Mouse (Mus musculus): ENCODE data around the gene Hnf1a. TPM values are rescaled to one million over a fixed set of nuclear protein-coding genes. Genes with fewer than 3 reads are reported as not detected.

Hnf1a gene
- polyA plus RNA-seq, 1 experiment = not detected

GRCm38 (mm10) chr5:115001464-115001863, 30.6 kb upstream of the Hnf1a start:
- H3K27ac ChIP-seq (replicated peaks; ENCODE audit: low read depth, low read length) = no peak overlapping the region
- no peak overlapping the region for H3K4me3 ChIP-seq (ENCODE audit: insufficient read depth, low read depth, low read length)
- no peaks in the 10 kb centered on the region; the same call in 1 of the 2 replicates for H3K4me1 ChIP-seq (ENCODE audit: control insufficient read depth, insufficient read depth, insufficient read length, low read length)

DNA sequence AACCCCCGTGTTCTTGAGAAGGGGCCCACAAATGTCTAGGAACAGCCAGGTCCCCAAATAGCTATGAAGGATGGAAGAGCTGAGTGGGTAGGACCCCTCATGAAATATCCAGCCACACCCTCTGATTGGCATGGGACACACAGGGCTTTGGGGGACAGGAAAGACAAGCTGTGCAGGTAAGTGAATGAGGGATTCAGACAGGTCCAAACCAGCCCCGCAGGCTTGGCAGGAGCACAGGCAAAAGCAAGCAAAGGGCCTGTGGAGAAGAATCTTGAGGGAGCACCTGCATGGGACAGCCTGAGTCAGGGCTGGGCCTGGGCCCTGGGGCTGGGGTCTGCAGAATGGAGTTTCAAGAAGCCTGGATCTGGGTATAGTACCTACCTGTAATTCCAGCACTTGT, 29.6 kb upstream of the Hnf1a start:
- Histone ChIP-seq H3K27ac (replicated peaks; ENCODE audit: low read depth, low read length) (no peak overlapping the region), H3K4me1 (ENCODE audit: control insufficient read depth, insufficient read depth, insufficient read length, low read length) (no peaks in the 10 kb centered on the region; the same call in 1 of the 2 replicates), H3K4me3 (ENCODE audit: insufficient read depth, low read depth, low read length) (no peak overlapping the region)

DNA sequence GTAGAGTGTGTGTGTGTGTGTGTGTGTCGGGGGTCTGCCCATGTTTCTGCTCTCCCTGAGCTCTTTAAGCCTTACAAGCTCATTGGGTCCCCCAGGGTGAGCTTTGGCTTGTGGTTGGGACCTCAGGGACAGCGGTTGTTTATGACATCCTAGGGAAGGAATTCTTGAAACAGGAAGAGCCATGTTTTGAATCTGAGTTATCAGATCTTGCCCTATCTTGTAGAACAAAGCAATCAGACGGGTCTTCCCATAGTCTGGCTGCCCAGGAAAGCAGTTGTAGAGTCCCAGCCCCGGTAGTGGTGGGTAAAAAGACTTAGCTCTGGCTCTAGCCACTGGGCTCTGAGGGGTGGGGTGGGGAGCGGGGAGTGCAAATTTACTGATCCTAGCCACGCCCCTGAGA, 26.4 kb upstream of the Hnf1a start:
- Histone ChIP-seq H3K4me3 (ENCODE audit: insufficient read depth, low read depth, low read length) (no peak overlapping the region), H3K4me1 (ENCODE audit: control insufficient read depth, insufficient read depth, insufficient read length, low read length) (no peaks in the 10 kb centered on the region), H3K27ac (replicated peaks; ENCODE audit: low read depth, low read length) (no peak overlapping the region)

GRCm38 (mm10) chr5:114996447-114996846, 25.6 kb upstream of the Hnf1a start:
- Histone ChIP-seq H3K4me1 (ENCODE audit: control insufficient read depth, insufficient read depth, insufficient read length, low read length) (no peaks in the 10 kb centered on the region), H3K4me3 (ENCODE audit: insufficient read depth, low read depth, low read length) (no peak overlapping the region), H3K27ac (replicated peaks; ENCODE audit: low read depth, low read length) (no peak overlapping the region)

DNA sequence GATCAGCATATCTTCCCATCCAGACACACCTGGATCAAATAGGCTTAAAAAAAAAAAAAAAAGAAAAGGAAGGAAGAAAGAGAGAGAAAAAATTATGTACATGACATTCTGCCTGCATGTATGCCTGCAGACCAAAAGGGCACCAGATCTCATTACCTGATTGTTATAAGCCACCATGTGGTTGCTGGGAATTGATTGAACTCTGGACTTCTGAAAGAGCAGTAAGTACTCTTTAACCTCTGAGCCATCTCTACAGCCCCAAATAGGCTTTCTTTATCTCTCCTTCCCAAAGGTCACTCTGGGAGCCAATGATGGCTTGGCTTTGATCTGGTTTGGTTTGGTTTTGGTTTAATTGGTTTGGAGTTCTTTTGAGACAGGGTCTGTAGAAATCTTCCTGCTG, 14.2 kb upstream of the Hnf1a start:
- no peak overlapping the region for H3K27ac ChIP-seq (replicated peaks; ENCODE audit: low read depth, low read length)
- H3K4me1 ChIP-seq (ENCODE audit: control insufficient read depth, insufficient read depth, insufficient read length, low read length) = no peaks in the 10 kb centered on the region
- H3K4me3 ChIP-seq (ENCODE audit: insufficient read depth, low read depth, low read length) = no peak overlapping the region

DNA sequence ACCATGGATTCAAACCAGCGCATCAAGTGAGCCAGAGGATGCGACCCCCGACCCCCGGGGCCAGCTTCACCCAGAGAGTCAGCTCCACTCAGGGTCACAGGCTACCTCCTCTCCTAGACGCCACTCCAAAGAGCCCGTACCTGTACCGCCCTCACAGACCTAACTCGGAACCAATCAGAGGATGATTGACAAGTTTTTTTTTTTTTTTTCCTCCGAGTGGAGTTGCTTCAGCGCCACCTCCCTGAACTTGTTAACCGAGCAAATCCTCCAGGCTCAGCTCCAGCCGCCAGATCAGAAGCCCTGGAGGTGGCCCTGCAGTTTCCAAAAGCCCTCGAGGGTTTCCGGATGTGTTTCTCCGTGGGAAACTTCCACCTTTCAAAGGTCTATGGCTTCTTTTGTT, 11.1 kb upstream of the Hnf1a start:
- Histone ChIP-seq H3K4me3 (ENCODE audit: insufficient read depth, low read depth, low read length) (no peak overlapping the region), H3K27ac (replicated peaks; ENCODE audit: low read depth, low read length) (no peak overlapping the region), H3K4me1 (ENCODE audit: control insufficient read depth, insufficient read depth, insufficient read length, low read length) (no peaks in the 10 kb centered on the region)

DNA sequence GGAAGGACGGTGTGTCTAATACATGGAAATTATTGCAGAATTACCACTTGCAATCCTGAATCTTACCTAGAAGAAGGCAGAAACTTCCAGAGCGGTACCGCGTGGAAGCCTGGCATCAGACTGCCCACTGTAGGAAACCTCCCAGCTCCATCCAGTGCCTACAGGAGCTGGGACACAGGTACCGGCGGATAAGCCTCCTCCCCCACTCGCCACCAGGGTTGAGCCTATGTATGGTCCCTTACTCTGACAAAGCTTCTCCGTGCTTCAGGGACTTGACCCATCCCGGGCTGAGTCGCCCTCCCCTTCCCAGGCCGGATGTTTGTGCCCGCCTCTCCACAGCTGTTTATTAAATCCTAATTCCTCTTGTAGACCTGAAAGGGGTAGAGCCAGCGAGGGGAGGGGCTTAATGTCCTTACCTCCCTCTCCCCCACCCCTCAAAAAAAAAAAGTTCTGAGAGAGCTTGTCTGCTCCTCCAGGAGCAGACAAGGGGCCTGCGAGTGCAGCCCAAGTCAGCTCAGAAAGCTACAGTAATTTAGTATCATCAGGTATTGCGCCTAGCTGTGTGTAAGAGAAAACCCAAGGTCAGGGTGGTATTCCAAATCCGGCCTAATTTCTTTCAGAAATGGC, 9.3 kb upstream of the Hnf1a start:
- no peak overlapping the region for H3K27ac ChIP-seq (replicated peaks; ENCODE audit: low read depth, low read length)

DNA sequence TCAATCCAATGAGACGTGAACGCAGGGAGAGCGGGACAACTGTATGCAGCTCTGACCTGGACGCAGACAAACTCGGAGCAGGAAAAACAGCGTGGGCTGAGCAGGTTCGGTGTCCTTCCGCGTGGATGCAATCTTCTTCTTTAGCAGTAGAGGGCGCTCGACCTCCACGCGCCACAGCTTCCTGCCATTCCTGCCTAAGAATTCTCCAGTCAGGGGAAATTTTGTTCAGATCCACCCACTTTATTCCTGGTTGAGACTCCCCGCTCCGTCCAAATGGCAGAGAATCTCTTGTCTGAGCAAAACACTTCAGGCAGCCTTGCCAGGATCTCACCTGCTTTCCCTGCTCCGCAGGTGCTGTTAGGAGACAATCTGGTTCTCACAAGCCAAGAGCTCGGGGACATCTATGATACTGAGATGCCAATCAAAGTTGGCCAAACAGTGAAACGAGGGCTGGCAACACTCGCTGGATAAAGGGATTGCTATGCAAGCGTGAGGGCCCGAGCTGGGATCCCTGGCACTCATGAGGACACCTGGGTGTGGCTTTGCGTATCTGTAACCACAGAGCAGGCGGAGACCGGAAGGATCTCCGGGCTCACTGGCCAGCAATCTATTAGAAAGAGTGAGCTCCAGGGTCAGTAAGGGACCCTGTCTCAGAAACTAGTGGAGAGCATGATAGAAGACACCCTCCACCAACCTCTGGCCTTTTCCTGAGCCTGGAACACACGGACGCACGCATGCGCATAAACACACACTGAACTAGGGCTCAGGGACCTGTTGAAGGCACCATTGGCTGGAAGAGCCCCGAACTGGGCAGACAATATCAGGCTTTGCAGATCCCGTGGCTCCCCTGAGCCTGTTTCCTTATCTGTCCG, 8.6 kb upstream of the Hnf1a start:
- Histone ChIP-seq H3K27ac (replicated peaks; ENCODE audit: low read depth, low read length) (no peak overlapping the region), H3K4me3 (ENCODE audit: insufficient read depth, low read depth, low read length) (peak overlapping the region; percentile 51), H3K4me1 (ENCODE audit: control insufficient read depth, insufficient read depth, insufficient read length, low read length) (no peaks in the 10 kb centered on the region)

More for the DNA sequence above, 9.3 kb upstream of the Hnf1a start:
- Histone ChIP-seq H3K4me3 (ENCODE audit: insufficient read depth, low read depth, low read length) (peak overlapping the region; percentile 51), H3K4me1 (ENCODE audit: control insufficient read depth, insufficient read depth, insufficient read length, low read length) (no peaks in the 10 kb centered on the region)

- H3K4me3 ChIP-seq (ENCODE audit: insufficient read depth, low read depth, low read length) = no peak overlapping the region
- no peak overlapping the region for H3K27ac ChIP-seq (replicated peaks; ENCODE audit: low read depth, low read length)
- no peaks in the 10 kb centered on the region for H3K4me1 ChIP-seq (ENCODE audit: control insufficient read depth, insufficient read depth, insufficient read length, low read length)
These were observed 8.0 kb upstream of the Hnf1a start for GRCm38 (mm10) chr5:114978888-114979249.

DNA sequence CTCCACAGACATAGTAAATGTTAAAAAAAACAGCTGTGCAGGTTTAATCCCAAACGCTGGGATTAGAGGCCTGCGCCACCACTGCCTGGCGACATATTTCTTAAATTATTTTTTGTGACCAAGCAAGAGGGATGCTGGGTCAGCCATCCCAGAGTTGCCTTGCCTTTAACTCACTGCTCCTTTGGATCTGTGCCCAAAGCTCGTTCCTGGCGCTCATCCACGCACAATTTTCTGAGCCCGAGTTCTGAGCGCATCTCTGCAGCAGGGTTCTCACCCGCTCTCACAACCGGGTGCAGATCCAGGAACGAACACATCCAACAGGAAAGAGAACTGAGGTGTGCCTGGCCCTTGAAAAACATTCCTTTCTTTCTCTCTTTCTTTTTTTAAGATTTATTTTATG, 7.6 kb upstream of the Hnf1a start:
- H3K27ac ChIP-seq (replicated peaks; ENCODE audit: low read depth, low read length) = no peak overlapping the region
- H3K4me1 ChIP-seq (ENCODE audit: control insufficient read depth, insufficient read depth, insufficient read length, low read length) = no peaks in the 10 kb centered on the region
- no peak overlapping the region for H3K4me3 ChIP-seq (ENCODE audit: insufficient read depth, low read depth, low read length)

DNA sequence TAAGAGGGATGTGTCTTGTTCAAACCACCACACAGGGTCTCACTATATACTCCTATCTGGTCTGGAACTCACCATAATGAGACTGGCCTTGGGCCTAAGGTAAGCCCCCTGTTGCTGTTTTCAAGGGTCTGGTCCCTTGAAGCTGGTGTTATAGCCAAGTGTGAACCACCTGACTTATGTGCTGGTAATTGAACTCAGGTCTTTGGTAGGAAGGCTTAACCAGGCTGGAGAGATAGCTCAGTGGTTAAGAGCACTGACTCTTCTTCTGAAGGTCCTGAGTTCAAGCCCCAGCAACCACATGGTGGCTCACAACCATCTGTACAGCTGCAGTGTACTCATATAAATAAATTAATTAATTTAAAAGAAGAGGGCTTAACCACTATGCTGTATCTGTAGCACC, 6.0 kb upstream of the Hnf1a start:
- H3K4me3 ChIP-seq (ENCODE audit: insufficient read depth, low read depth, low read length) = no peak overlapping the region
- no peaks in the 10 kb centered on the region for H3K4me1 ChIP-seq (ENCODE audit: control insufficient read depth, insufficient read depth, insufficient read length, low read length)
- no peak overlapping the region for H3K27ac ChIP-seq (replicated peaks; ENCODE audit: low read depth, low read length)

- no peak overlapping the region for H3K27ac ChIP-seq (replicated peaks; ENCODE audit: low read depth, low read length)
- no peaks in the 10 kb centered on the region for H3K4me1 ChIP-seq (ENCODE audit: control insufficient read depth, insufficient read depth, insufficient read length, low read length)
- H3K4me3 ChIP-seq (ENCODE audit: insufficient read depth, low read depth, low read length) = no peak overlapping the region
These were observed 2.2 kb upstream of the Hnf1a start for GRCm38 (mm10) chr5:114973131-114973530.

DNA sequence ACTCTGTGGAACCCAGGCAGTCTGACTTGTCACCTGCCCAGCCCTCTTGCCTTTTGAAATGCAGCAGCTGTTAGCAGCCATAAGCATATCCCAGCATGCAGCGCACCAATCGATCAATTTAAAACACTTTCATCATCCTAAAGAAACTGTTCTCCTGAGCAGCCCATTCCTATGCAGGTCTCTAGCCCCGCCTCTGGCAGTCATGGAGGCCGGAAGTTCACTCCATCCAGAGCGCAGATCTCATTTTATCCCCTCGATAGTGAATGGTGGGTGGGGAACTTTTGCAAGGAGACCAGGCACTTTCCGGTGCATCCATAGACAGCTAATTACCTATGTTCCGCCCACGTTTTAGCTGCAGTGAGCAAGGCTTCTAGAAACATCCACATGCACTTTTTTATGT, 1.3 kb upstream of the Hnf1a start:
- Histone ChIP-seq H3K4me3 (ENCODE audit: insufficient read depth, low read depth, low read length) (no peak overlapping the region), H3K27ac (replicated peaks; ENCODE audit: low read depth, low read length) (no peak overlapping the region), H3K4me1 (ENCODE audit: control insufficient read depth, insufficient read depth, insufficient read length, low read length) (no peaks in the 10 kb centered on the region)

DNA sequence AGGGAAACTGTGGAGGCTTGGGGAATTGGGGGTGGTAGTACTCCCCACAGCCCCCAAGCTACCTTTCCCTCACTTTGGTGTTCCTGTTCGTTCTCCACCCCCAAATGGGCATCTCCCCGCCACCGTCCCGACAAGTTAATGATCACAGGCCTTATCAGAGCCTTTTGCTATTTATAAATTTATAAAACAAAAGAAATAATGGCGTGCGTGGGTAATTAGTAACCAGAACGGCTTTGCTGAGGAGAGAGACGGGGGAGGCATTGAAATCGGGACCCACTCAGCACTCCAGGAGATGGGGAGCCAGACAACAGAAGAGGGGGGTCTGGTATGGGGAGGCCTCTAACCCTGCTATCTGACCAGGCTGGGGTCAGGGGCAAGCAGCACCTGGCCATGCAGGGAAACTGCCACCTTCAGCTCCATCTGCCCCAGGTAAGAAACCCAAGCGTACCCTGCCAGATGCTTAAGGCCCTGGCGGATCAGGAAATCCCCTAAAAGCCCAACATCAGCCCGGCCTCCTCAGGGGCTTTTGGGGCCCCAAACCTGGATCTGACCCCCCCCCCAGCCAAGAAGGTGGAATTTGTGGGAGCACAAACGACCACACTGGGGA, 1.2 kb downstream of the Hnf1a start:
- no peak overlapping the region for H3K27ac ChIP-seq (replicated peaks; ENCODE audit: low read depth, low read length)
- no peak overlapping the region for H3K4me3 ChIP-seq (ENCODE audit: insufficient read depth, low read depth, low read length)
- H3K4me1 ChIP-seq (ENCODE audit: control insufficient read depth, insufficient read depth, insufficient read length, low read length) = no peaks in the 10 kb centered on the region

GRCm38 (mm10) chr5:114969064-114969463, 1.8 kb downstream of the Hnf1a start:
- Histone ChIP-seq H3K27ac (replicated peaks; ENCODE audit: low read depth, low read length) (no peak overlapping the region), H3K4me3 (ENCODE audit: insufficient read depth, low read depth, low read length) (no peak overlapping the region), H3K4me1 (ENCODE audit: control insufficient read depth, insufficient read depth, insufficient read length, low read length) (no peaks in the 10 kb centered on the region)

DNA sequence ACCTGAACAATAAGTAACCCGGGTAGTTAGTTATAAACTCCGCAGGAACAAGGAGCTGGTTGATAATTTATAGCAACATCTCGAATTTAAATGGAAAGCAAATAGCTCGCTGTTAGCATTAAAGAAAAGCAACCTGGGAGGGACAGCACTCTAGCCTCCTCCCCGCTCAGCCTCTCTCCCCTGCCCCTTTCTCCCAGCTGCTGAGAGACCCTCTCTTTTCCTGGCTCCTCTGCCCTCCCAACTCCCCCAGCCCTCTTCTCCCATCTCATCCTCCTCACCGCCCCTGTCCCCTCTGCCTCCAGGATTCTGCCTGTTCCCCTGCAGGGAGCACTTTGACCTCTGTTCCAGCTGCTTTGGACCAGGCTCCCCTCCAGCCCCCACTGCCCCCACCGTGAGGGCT, 2.2 kb downstream of the Hnf1a start:
- no peak overlapping the region for H3K27ac ChIP-seq (replicated peaks; ENCODE audit: low read depth, low read length)
- no peaks in the 10 kb centered on the region for H3K4me1 ChIP-seq (ENCODE audit: control insufficient read depth, insufficient read depth, insufficient read length, low read length)
- H3K4me3 ChIP-seq (ENCODE audit: insufficient read depth, low read depth, low read length) = no peak overlapping the region
